Mouse (Mus musculus): ENCODE measurements around the gene Tmem248.

The Tmem248 gene

GRCm38 (mm10) chr5:130216781-130217180, at the start of gene Tmem248:
Tmem248 (plus strand) TSS chr5:130217081.
- no peak for DNase-seq (ENCODE audit: low spot score)

GRCm38 (mm10) chr5:130169109-130169508, 47.8 kb upstream of the Tmem248 start:
- DNase-seq (ENCODE audit: low spot score): no peak

GRCm38 (mm10) chr5:130170666-130171422, 46.0 kb upstream of the Tmem248 start:
- no peak for DNase-seq (ENCODE audit: low spot score)

- DNase-seq (ENCODE audit: low spot score): peak; percentile 84
Observed at GRCm38 (mm10) chr5:130171423-130171954, 45.4 kb upstream of the Tmem248 start, which contains the start of gene Rabgef1. Rabgef1 (plus strand) TSS chr5:130171798.

GRCm38 (mm10) chr5:130171956-130172601, 44.8 kb upstream of the Tmem248 start:
- peak; percentile 37 for DNase-seq (ENCODE audit: low spot score)

- no peak for DNase-seq (ENCODE audit: low spot score)
Observed at GRCm38 (mm10) chr5:130173012-130173411, 43.9 kb upstream of the Tmem248 start.

- DNase-seq (ENCODE audit: low spot score): no peak
Observed at GRCm38 (mm10) chr5:130177871-130178270, 39.0 kb upstream of the Tmem248 start.

- DNase-seq (ENCODE audit: low spot score): no peak
Observed at GRCm38 (mm10) chr5:130180362-130180761, 36.5 kb upstream of the Tmem248 start.

- DNase-seq (ENCODE audit: low spot score): no peak
Observed at GRCm38 (mm10) chr5:130181740-130182540, 34.9 kb upstream of the Tmem248 start.

- DNase-seq (ENCODE audit: low spot score): no peak
Observed at GRCm38 (mm10) chr5:130182541-130182821, 34.4 kb upstream of the Tmem248 start.

- no peak for DNase-seq (ENCODE audit: low spot score)
Observed at GRCm38 (mm10) chr5:130184193-130184856, 32.6 kb upstream of the Tmem248 start.

- DNase-seq (ENCODE audit: low spot score): no peak
Observed at GRCm38 (mm10) chr5:130185312-130185711, 31.6 kb upstream of the Tmem248 start.

- no peak for DNase-seq (ENCODE audit: low spot score)
Observed at GRCm38 (mm10) chr5:130187383-130187782, 29.5 kb upstream of the Tmem248 start.

- no peak for DNase-seq (ENCODE audit: low spot score)
Observed at GRCm38 (mm10) chr5:130190909-130191308, 26.0 kb upstream of the Tmem248 start.

GRCm38 (mm10) chr5:130191865-130192264, 25.0 kb upstream of the Tmem248 start:
- DNase-seq (ENCODE audit: low spot score): no peak

- no peak for DNase-seq (ENCODE audit: low spot score)
Observed at GRCm38 (mm10) chr5:130192356-130192944, 24.4 kb upstream of the Tmem248 start.

- DNase-seq (ENCODE audit: low spot score): no peak
Observed at GRCm38 (mm10) chr5:130193760-130194159, 23.1 kb upstream of the Tmem248 start.

- no peak for DNase-seq (ENCODE audit: low spot score)
Observed at GRCm38 (mm10) chr5:130196307-130196706, 20.6 kb upstream of the Tmem248 start.

GRCm38 (mm10) chr5:130197454-130197853, 19.4 kb upstream of the Tmem248 start:
- no peak for DNase-seq (ENCODE audit: low spot score)

GRCm38 (mm10) chr5:130197981-130198380, 18.9 kb upstream of the Tmem248 start:
- no peak for DNase-seq (ENCODE audit: low spot score)

GRCm38 (mm10) chr5:130200233-130201029, 16.4 kb upstream of the Tmem248 start:
- no peak for DNase-seq (ENCODE audit: low spot score)

Data from ovary, postnatal 10 days (tissue).